Mouse (Mus musculus) hindbrain, embryonic 11.5 days (tissue): ENCODE results near the gene 1700017B05Rik. TPM values are rescaled to one million over a fixed set of nuclear protein-coding genes. Genes with fewer than 3 reads are reported as not detected.

Source experiments
- ATAC-seq: fragments of 200-750 bp; cut with Nextera tagmentation; 2 replicates; pipeline ENCODE4 v1.8.0; 2017; ENCODE audit warnings: mild to moderate bottlenecking, moderate TSS enrichment, moderate library complexity; ENCODE audit not compliant: low FRiP score
- DNase-seq: peaks from one replicate; pipeline ENCODE4 v3.0.0-alpha.2; 2015; ENCODE audit warnings: low spot score
- H3K27ac ChIP-seq: fragments of 300-500 bp; sonication (generic); 2 replicates; pipeline ENCODE4 v1.5.1; 2014; ENCODE audit warnings: mild to moderate bottlenecking, low read depth, low read length
- H3K27me3 ChIP-seq: fragments of 300-500 bp; sonication (generic); 2 replicates; pipeline ENCODE4 v1.6.1; 2014; ENCODE audit warnings: mild to moderate bottlenecking, low read length, moderate library complexity, mixed read lengths; ENCODE audit not compliant: control insufficient read depth, insufficient read depth
- H3K36me3 ChIP-seq: fragments of 300-500 bp; sonication (generic); 2 replicates; pipeline ENCODE4 v1.6.1; 2014; ENCODE audit warnings: mild to moderate bottlenecking, low read length, moderate library complexity, mixed read lengths; ENCODE audit not compliant: control insufficient read depth, insufficient read depth
- H3K4me1 ChIP-seq: fragments of 300-500 bp; sonication (generic); replicated peaks from 2 replicates; pipeline ENCODE4 v1.6.1; 2014; ENCODE audit warnings: low read length, mixed read lengths; ENCODE audit not compliant: control insufficient read depth, insufficient read depth
- H3K4me2 ChIP-seq: fragments of 300-500 bp; sonication (generic); replicated peaks from 2 replicates; pipeline ENCODE4 v1.6.1; 2014; ENCODE audit warnings: mild to moderate bottlenecking, low read depth, low read length
- H3K4me3 ChIP-seq: fragments of 300-500 bp; sonication (generic); 2 replicates; pipeline ENCODE4 v1.5.1; 2014; ENCODE audit warnings: low read depth, low read length
- H3K9ac ChIP-seq: fragments of 300-500 bp; sonication (generic); 2 replicates; pipeline ENCODE4 v1.6.1; 2014; ENCODE audit warnings: low read depth, low read length
- H3K9me3 ChIP-seq: fragments of 300-500 bp; sonication (generic); 2 replicates; pipeline ENCODE4 v1.6.1; 2016; ENCODE audit warnings: low read length; ENCODE audit not compliant: control insufficient read depth
- WGBS: fragments of 180-500 bp; shearing (Covaris S2); extraction: QIAGEN DNeasy Blood & Tissue Kit; methylation state at CpG from one replicate; pipeline ENCODE4 v1.1.7; 2014; 5-methylcytosine and 5-hydroxymethylcytosine counted together
- polyA plus RNA-seq: library from polyadenylated mRNA; unstranded; fragments of >200 nt; fragmentation: Nextera tagmentation; extraction: Ambion mirVana; gene quantifications from 2 replicates; pipeline ENCODE4 v1.2.1, GENCODE M21; 2014

Gene 1700017B05Rik
- polyA plus RNA-seq, 1 experiment from 2014 or later, result 7.6 TPM

- no peaks in the 10 kb centered on the region for H3K9me3 ChIP-seq
- DNase-seq (no peak), ATAC-seq (no peak)
- H3K27me3 ChIP-seq, result peaks cover 4% of the 10 kb centered on the region; the same call in 1 of the 2 replicates
- H3K4me1 ChIP-seq, result peaks cover 3% of the 10 kb centered on the region; the same call in 1 of the 2 replicates
- no peak overlapping the region for H3K4me2 ChIP-seq
- H3K36me3 ChIP-seq, result no peaks in the 10 kb centered on the region
- no peak overlapping the region for H3K9ac ChIP-seq
- no peak overlapping the region for H3K4me3 ChIP-seq
- H3K27ac ChIP-seq, result no peak overlapping the region
- 90% methylated on average over 9 of the region's 9 CpGs for WGBS
Measured at GRCm38 (mm10) chr9:57257627-57258026, 4.8 kb downstream of the 1700017B05Rik start.

- Histone ChIP-seq H3K4me3 (no peak overlapping the region), H3K27me3 (peaks cover 4% of the 10 kb centered on the region; the same call in 1 of the 2 replicates), H3K9ac (no peak overlapping the region), H3K36me3 (no peaks in the 10 kb centered on the region), H3K4me1 (peaks cover 3% of the 10 kb centered on the region; the same call in 1 of the 2 replicates), H3K4me2 (no peak overlapping the region), H3K9me3 (no peaks in the 10 kb centered on the region), H3K27ac (no peak overlapping the region)
- DNase-seq, result no peak
- no peak for ATAC-seq
- WGBS, result 98% methylated on average over 11 of the region's 11 CpGs
Measured at GRCm38 (mm10) chr9:57256861-57257260, 5.6 kb downstream of the 1700017B05Rik start.

- DNase-seq (no peak), ATAC-seq (no peak)
- no peak overlapping the region for H3K9ac ChIP-seq
- no peak overlapping the region for H3K4me2 ChIP-seq
- no peak overlapping the region for H3K27ac ChIP-seq
- H3K4me1 ChIP-seq, result peaks cover 3% of the 10 kb centered on the region; the same call in 1 of the 2 replicates
- no peaks in the 10 kb centered on the region for H3K9me3 ChIP-seq
- peaks cover 4% of the 10 kb centered on the region; the same call in 1 of the 2 replicates for H3K27me3 ChIP-seq
- no peaks in the 10 kb centered on the region for H3K36me3 ChIP-seq
- 97% methylated on average over 20 of the region's 20 CpGs for WGBS
- H3K4me3 ChIP-seq, result no peak overlapping the region
Measured at GRCm38 (mm10) chr9:57256309-57256708, 6.1 kb downstream of the 1700017B05Rik start.

- Histone ChIP-seq H3K27ac (no peak overlapping the region), H3K4me2 (no peak overlapping the region), H3K9ac (no peak overlapping the region), H3K4me3 (no peak overlapping the region), H3K4me1 (no peaks in the 10 kb centered on the region), H3K9me3 (no peaks in the 10 kb centered on the region), H3K36me3 (no peaks in the 10 kb centered on the region), H3K27me3 (no peaks in the 10 kb centered on the region)
- 85% methylated on average over 9 of the region's 9 CpGs for WGBS
- ATAC-seq (no peak), DNase-seq (no peak)
Measured at GRCm38 (mm10) chr9:57254823-57255495, 7.5 kb downstream of the 1700017B05Rik start.

GRCm38 (mm10) chr9:57254061-57254460 lies 8.4 kb downstream of the 1700017B05Rik start:
- WGBS, result 88% methylated on average over 7 of the region's 7 CpGs
- Histone ChIP-seq H3K27ac (no peak overlapping the region), H3K27me3 (no peaks in the 10 kb centered on the region), H3K4me2 (no peak overlapping the region), H3K4me3 (no peak overlapping the region), H3K36me3 (no peaks in the 10 kb centered on the region), H3K9ac (no peak overlapping the region), H3K9me3 (no peaks in the 10 kb centered on the region), H3K4me1 (no peaks in the 10 kb centered on the region)
- ATAC-seq (no peak), DNase-seq (no peak)

GRCm38 (mm10) chr9:57251139-57251538 lies 11.3 kb downstream of the 1700017B05Rik start:
- Histone ChIP-seq H3K4me3 (no peak overlapping the region), H3K4me1 (no peaks in the 10 kb centered on the region), H3K9ac (no peak overlapping the region), H3K27ac (no peak overlapping the region), H3K9me3 (no peaks in the 10 kb centered on the region), H3K4me2 (no peak overlapping the region), H3K36me3 (no peaks in the 10 kb centered on the region), H3K27me3 (no peaks in the 10 kb centered on the region)
- WGBS, result 89% methylated on average over 2 of the region's 2 CpGs
- ATAC-seq (no peak), DNase-seq (no peak)

GRCm38 (mm10) chr9:57250026-57250425 lies 12.4 kb downstream of the 1700017B05Rik start:
- no peak for ATAC-seq
- H3K27ac ChIP-seq, result no peak overlapping the region
- no peaks in the 10 kb centered on the region for H3K36me3 ChIP-seq
- WGBS, result 94% methylated on average over 4 of the region's 4 CpGs
- H3K9ac ChIP-seq, result no peak overlapping the region
- no peak for DNase-seq
- H3K27me3 ChIP-seq, result no peaks in the 10 kb centered on the region
- no peak overlapping the region for H3K4me3 ChIP-seq
- no peaks in the 10 kb centered on the region for H3K9me3 ChIP-seq
- H3K4me1 ChIP-seq, result no peaks in the 10 kb centered on the region
- no peak overlapping the region for H3K4me2 ChIP-seq

- Histone ChIP-seq H3K4me3 (no peak overlapping the region), H3K27me3 (no peaks in the 10 kb centered on the region), H3K9me3 (no peaks in the 10 kb centered on the region), H3K9ac (no peak overlapping the region), H3K4me1 (no peaks in the 10 kb centered on the region), H3K27ac (no peak overlapping the region), H3K4me2 (no peak overlapping the region), H3K36me3 (no peaks in the 10 kb centered on the region)
- ATAC-seq (no peak), DNase-seq (no peak)
- 82% methylated on average over 7 of the region's 7 CpGs for WGBS
Measured at GRCm38 (mm10) chr9:57248030-57248942, 14.1 kb downstream of the 1700017B05Rik start.
